Mouse (Mus musculus) E14TG2a.4 (cell line): ENCODE data around the gene Stk4.

ENCODE experiments used
- CTCF ChIP-seq: conservative IDR thresholded peaks from 2 replicates; pipeline ENCODE4 v1.5.1; 2014; ENCODE audit warnings: low read length
- NANOG ChIP-seq: IDR thresholded peaks from 2 replicates; pipeline ENCODE4 v1.6.1; 2014; ENCODE audit warnings: borderline replicate concordance, low read length, mixed read lengths
- POU5F1 ChIP-seq: IDR thresholded peaks from 2 replicates; pipeline ENCODE4 v1.6.1; 2014; ENCODE audit warnings: low read length, borderline replicate concordance

DNA sequence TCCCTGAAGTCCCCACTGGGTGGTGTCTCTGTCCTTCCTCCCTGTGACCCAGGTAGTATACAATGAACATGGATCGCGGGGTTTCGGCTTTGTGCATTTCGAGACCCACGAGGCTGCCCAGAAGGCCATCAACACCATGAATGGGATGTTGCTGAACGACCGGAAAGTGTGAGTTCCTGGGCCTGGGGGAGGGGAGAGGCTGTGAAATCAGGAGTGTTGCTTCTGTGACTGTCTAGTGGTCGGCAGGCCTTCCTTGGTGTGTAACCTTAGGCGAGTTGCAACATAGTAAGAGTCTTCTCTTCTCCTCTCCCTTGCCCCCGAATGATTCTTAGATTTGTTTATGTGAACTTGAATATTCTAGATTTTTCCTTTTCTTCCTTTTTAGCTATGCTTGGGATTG lies 39.0 kb upstream of the Stk4 start:
- TF ChIP-seq CTCF (no peak), POU5F1 (no peak), NANOG (no peak)
